Mouse (Mus musculus) hindbrain, embryonic 15.5 days (tissue): ENCODE measurements around the gene Adamts17. TPM values are rescaled to one million over a fixed set of nuclear protein-coding genes. Genes with fewer than 3 reads are reported as not detected.

Experiments used
- ATAC-seq: fragments of 200-750 bp; cut with Nextera tagmentation; 2 replicates; pipeline ENCODE4 v1.8.0; 2017; ENCODE audit warnings: low read depth, moderate number of reproducible peaks, moderate TSS enrichment; ENCODE audit not compliant: low FRiP score
- H3K27ac ChIP-seq: fragments of 300-500 bp; sonication (generic); replicated peaks from 2 replicates; pipeline ENCODE4 v1.5.1; 2015; ENCODE audit warnings: mild to moderate bottlenecking, inconsistent platforms
- H3K27me3 ChIP-seq: fragments of 300-500 bp; sonication (generic); 2 replicates; pipeline ENCODE4 v1.6.1; 2015; ENCODE audit warnings: control low read depth, inconsistent platforms
- H3K36me3 ChIP-seq: fragments of 300-500 bp; sonication (generic); 2 replicates; pipeline ENCODE4 v1.6.1; 2015; ENCODE audit warnings: control low read depth, inconsistent platforms
- H3K4me1 ChIP-seq: fragments of 300-500 bp; sonication (generic); replicated peaks from 2 replicates; pipeline ENCODE4 v1.6.1; 2015; ENCODE audit warnings: control low read depth, inconsistent platforms
- H3K4me2 ChIP-seq: fragments of 300-500 bp; sonication (generic); 2 replicates; pipeline ENCODE4 v1.6.1; 2015; ENCODE audit warnings: moderate library complexity, mild to moderate bottlenecking, inconsistent platforms
- H3K4me3 ChIP-seq: fragments of 300-500 bp; sonication (generic); 2 replicates; pipeline ENCODE4 v1.5.1; 2015; ENCODE audit warnings: mild to moderate bottlenecking, inconsistent platforms
- H3K9ac ChIP-seq: fragments of 300-500 bp; sonication (generic); 2 replicates; pipeline ENCODE4 v1.6.1; 2015; ENCODE audit warnings: inconsistent platforms
- H3K9me3 ChIP-seq: fragments of 300-500 bp; sonication (generic); 2 replicates; pipeline ENCODE4 v1.6.1; 2016; ENCODE audit warnings: control low read depth, inconsistent platforms
- WGBS: fragments of 180-500 bp; shearing (Covaris S2); methylation state at CpG from one replicate; pipeline ENCODE4 v1.1.7; 2015; 5-methylcytosine and 5-hydroxymethylcytosine counted together
- polyA plus RNA-seq: library from polyadenylated mRNA; unstranded; fragments of >200 nt; fragmentation: Nextera tagmentation; extraction: Ambion mirVana; gene quantifications from 2 replicates; pipeline ENCODE4 v1.2.1, GENCODE M21; 2015

Gene Adamts17
- polyA plus RNA-seq, 1 experiment from 2014 or later: 3.5 TPM

- no peaks in the 10 kb centered on the region for H3K9me3 ChIP-seq
- no peaks in the 10 kb centered on the region for H3K4me1 ChIP-seq
- no peak overlapping the region for H3K9ac ChIP-seq
- no peak overlapping the region for H3K27ac ChIP-seq
- no peaks in the 10 kb centered on the region for H3K27me3 ChIP-seq
- no peaks in the 10 kb centered on the region for H3K36me3 ChIP-seq
- ATAC-seq: no peak
- no peak overlapping the region for H3K4me3 ChIP-seq
- no peak overlapping the region for H3K4me2 ChIP-seq
- WGBS: 79% methylated on average over 8 of the region's 8 CpGs
These were observed 96.7 kb downstream of the Adamts17 start for GRCm38 (mm10) chr7:66936042-66936755.

GRCm38 (mm10) chr7:66936911-66937310 is 97.4 kb downstream of the Adamts17 start:
- Histone ChIP-seq H3K9me3 (no peaks in the 10 kb centered on the region), H3K4me1 (no peaks in the 10 kb centered on the region), H3K36me3 (no peaks in the 10 kb centered on the region), H3K4me2 (no peak overlapping the region), H3K4me3 (no peak overlapping the region), H3K9ac (no peak overlapping the region), H3K27ac (no peak overlapping the region), H3K27me3 (no peaks in the 10 kb centered on the region)
- 68% methylated on average over 2 of the region's 2 CpGs for WGBS
- no peak for ATAC-seq

GRCm38 (mm10) chr7:66938988-66939783 is 99.7 kb downstream of the Adamts17 start:
- 74% methylated on average over 13 of the region's 13 CpGs for WGBS

GRCm38 (mm10) chr7:66940761-66941160 is 101.2 kb downstream of the Adamts17 start:
- Histone ChIP-seq H3K27me3 (no peaks in the 10 kb centered on the region), H3K4me1 (no peaks in the 10 kb centered on the region), H3K9ac (no peak overlapping the region), H3K4me3 (no peak overlapping the region), H3K9me3 (no peaks in the 10 kb centered on the region), H3K36me3 (no peaks in the 10 kb centered on the region), H3K4me2 (no peak overlapping the region), H3K27ac (no peak overlapping the region)
- WGBS: 83% methylated on average over 4 of the region's 4 CpGs
- no peak for ATAC-seq

More at GRCm38 (mm10) chr7:66938988-66939783, 99.7 kb downstream of the Adamts17 start:
- no peak overlapping the region for H3K9ac ChIP-seq
- no peak overlapping the region for H3K4me2 ChIP-seq
- H3K4me1 ChIP-seq: no peaks in the 10 kb centered on the region
- H3K4me3 ChIP-seq: no peak overlapping the region
- no peaks in the 10 kb centered on the region for H3K36me3 ChIP-seq
- no peaks in the 10 kb centered on the region for H3K27me3 ChIP-seq
- peak; percentile 45; the same call in 1 of the 2 replicates for ATAC-seq
- H3K9me3 ChIP-seq: no peaks in the 10 kb centered on the region
- no peak overlapping the region for H3K27ac ChIP-seq

- H3K27ac ChIP-seq: no peak overlapping the region
- no peaks in the 10 kb centered on the region for H3K4me1 ChIP-seq
- WGBS: over 99% methylated on average over 3 of the region's 3 CpGs
- H3K4me3 ChIP-seq: no peak overlapping the region
- H3K9ac ChIP-seq: no peak overlapping the region
- no peaks in the 10 kb centered on the region for H3K27me3 ChIP-seq
- H3K4me2 ChIP-seq: no peak overlapping the region
- H3K9me3 ChIP-seq: no peaks in the 10 kb centered on the region
- no peak for ATAC-seq
- H3K36me3 ChIP-seq: no peaks in the 10 kb centered on the region
These were observed 109.5 kb downstream of the Adamts17 start for GRCm38 (mm10) chr7:66949006-66949405.

GRCm38 (mm10) chr7:66952921-66953320 is 113.4 kb downstream of the Adamts17 start:
- WGBS: 94% methylated on average over 3 of the region's 3 CpGs

GRCm38 (mm10) chr7:66954073-66954472 is 114.5 kb downstream of the Adamts17 start:
- Histone ChIP-seq H3K27me3 (no peaks in the 10 kb centered on the region), H3K9me3 (no peaks in the 10 kb centered on the region), H3K4me2 (no peak overlapping the region), H3K27ac (no peak overlapping the region), H3K4me1 (peaks cover 9% of the 10 kb centered on the region; the same call in 1 of the 2 replicates), H3K4me3 (no peak overlapping the region), H3K36me3 (no peaks in the 10 kb centered on the region), H3K9ac (no peak overlapping the region)
- no peak for ATAC-seq
- WGBS: 87% methylated on average over 8 of the region's 8 CpGs

More at GRCm38 (mm10) chr7:66952921-66953320, 113.4 kb downstream of the Adamts17 start:
- Histone ChIP-seq H3K4me2 (no peak overlapping the region), H3K4me3 (no peak overlapping the region), H3K36me3 (no peaks in the 10 kb centered on the region), H3K9me3 (no peaks in the 10 kb centered on the region), H3K9ac (no peak overlapping the region), H3K4me1 (peaks cover 9% of the 10 kb centered on the region; the same call in 1 of the 2 replicates), H3K27ac (no peak overlapping the region), H3K27me3 (no peaks in the 10 kb centered on the region)
- ATAC-seq: no peak

- H3K9me3 ChIP-seq: no peaks in the 10 kb centered on the region
- peaks cover 9% of the 10 kb centered on the region; the same call in 1 of the 2 replicates for H3K4me1 ChIP-seq
- H3K36me3 ChIP-seq: no peaks in the 10 kb centered on the region
- no peak for ATAC-seq
- no peak overlapping the region for H3K27ac ChIP-seq
- H3K4me3 ChIP-seq: no peak overlapping the region
- 88% methylated on average over 5 of the region's 5 CpGs for WGBS
- no peak overlapping the region for H3K4me2 ChIP-seq
- no peak overlapping the region for H3K9ac ChIP-seq
- H3K27me3 ChIP-seq: no peaks in the 10 kb centered on the region
These were observed 115.2 kb downstream of the Adamts17 start for GRCm38 (mm10) chr7:66954723-66955122.

- H3K27me3 ChIP-seq: no peaks in the 10 kb centered on the region
- H3K4me2 ChIP-seq: no peak overlapping the region
- H3K9me3 ChIP-seq: no peaks in the 10 kb centered on the region
- H3K4me3 ChIP-seq: no peak overlapping the region
- 56% methylated on average over 8 of the region's 8 CpGs for WGBS
- no peak overlapping the region for H3K9ac ChIP-seq
- no peaks in the 10 kb centered on the region for H3K36me3 ChIP-seq
- H3K4me1 ChIP-seq: peaks cover 9% of the 10 kb centered on the region; the same call in 1 of the 2 replicates
- peak overlapping the region; percentile 35; the same call in 1 of the 2 replicates for H3K27ac ChIP-seq
- peak; percentile 54; the same call in 1 of the 2 replicates for ATAC-seq
These were observed 116.0 kb downstream of the Adamts17 start for GRCm38 (mm10) chr7:66955455-66955919.

- peak; percentile 65 for ATAC-seq
- Histone ChIP-seq H3K4me2 (no peak overlapping the region), H3K9me3 (no peaks in the 10 kb centered on the region), H3K36me3 (no peaks in the 10 kb centered on the region), H3K9ac (no peak overlapping the region), H3K4me3 (no peak overlapping the region), H3K27me3 (no peaks in the 10 kb centered on the region), H3K27ac (peak overlapping the region; percentile 35; the same call in 1 of the 2 replicates), H3K4me1 (peaks cover 9% of the 10 kb centered on the region; the same call in 1 of the 2 replicates)
- 48% methylated on average over 2 of the region's 2 CpGs for WGBS
These were observed 116.4 kb downstream of the Adamts17 start for GRCm38 (mm10) chr7:66955978-66956377.

GRCm38 (mm10) chr7:66957764-66958163 is 118.2 kb downstream of the Adamts17 start:
- Histone ChIP-seq H3K27ac (no peak overlapping the region), H3K9me3 (no peaks in the 10 kb centered on the region), H3K4me3 (no peak overlapping the region), H3K27me3 (no peaks in the 10 kb centered on the region), H3K4me1 (peaks cover 9% of the 10 kb centered on the region; the same call in 1 of the 2 replicates), H3K4me2 (no peak overlapping the region), H3K9ac (no peak overlapping the region), H3K36me3 (no peaks in the 10 kb centered on the region)
- ATAC-seq: no peak
- WGBS: 88% methylated on average over 7 of the region's 7 CpGs
